Mouse (Mus musculus) hindbrain, embryonic 16.5 days (tissue): Measurements from ENCODE around the gene Poldip3. TPM values are rescaled to one million over a fixed set of nuclear protein-coding genes. Genes with fewer than 3 reads are reported as not detected.

ENCODE experiments used
- ATAC-seq: fragments of 200-750 bp; cut with Nextera tagmentation; 2 replicates; pipeline ENCODE4 v1.8.0; 2017; ENCODE audit warnings: moderate TSS enrichment, moderate library complexity
- H3K27ac ChIP-seq: fragments of 300-500 bp; sonication (generic); 2 replicates; pipeline ENCODE4 v1.5.1; 2014; ENCODE audit warnings: low read depth, mild to moderate bottlenecking, control low read depth, low read length, moderate library complexity
- H3K27me3 ChIP-seq: fragments of 300-500 bp; sonication (generic); replicated peaks from 2 replicates; pipeline ENCODE4 v1.6.1; 2014; ENCODE audit warnings: low read length; ENCODE audit not compliant: control insufficient read depth, insufficient read depth
- H3K36me3 ChIP-seq: fragments of 300-500 bp; sonication (generic); 2 replicates; pipeline ENCODE4 v1.6.1; 2014; ENCODE audit warnings: mild to moderate bottlenecking, low read length, moderate library complexity, mixed read lengths; ENCODE audit not compliant: control insufficient read depth, insufficient read depth
- H3K4me1 ChIP-seq: fragments of 300-500 bp; sonication (generic); 2 replicates; pipeline ENCODE4 v1.6.1; 2014; ENCODE audit warnings: low read depth, low read length; ENCODE audit not compliant: control insufficient read depth, insufficient read depth
- H3K4me2 ChIP-seq: fragments of 300-500 bp; sonication (generic); 2 replicates; pipeline ENCODE4 v1.6.1; 2014; ENCODE audit warnings: mild to moderate bottlenecking, low read length, control low read depth, moderate library complexity
- H3K4me3 ChIP-seq: fragments of 300-500 bp; sonication (generic); 2 replicates; pipeline ENCODE4 v1.5.1; 2014; ENCODE audit warnings: mild to moderate bottlenecking, low read length, control low read depth, moderate library complexity
- H3K9ac ChIP-seq: fragments of 300-500 bp; sonication (generic); 2 replicates; pipeline ENCODE4 v1.6.1; 2014; ENCODE audit warnings: low read depth, mild to moderate bottlenecking, control low read depth, low read length, moderate library complexity
- H3K9me3 ChIP-seq: fragments of 300-500 bp; sonication (generic); 2 replicates; pipeline ENCODE4 v1.6.1; 2014; ENCODE audit warnings: mild to moderate bottlenecking, low read length, moderate library complexity; ENCODE audit not compliant: control insufficient read depth
- WGBS: fragments of 180-500 bp; shearing (Covaris S2); extraction: QIAGEN DNeasy Blood & Tissue Kit; methylation state at CpG from one replicate; pipeline ENCODE4 v1.1.7; 2014; 5-methylcytosine and 5-hydroxymethylcytosine counted together
- polyA plus RNA-seq: library from polyadenylated mRNA; unstranded; fragments of >200 nt; fragmentation: Nextera tagmentation; extraction: Ambion mirVana; gene quantifications from 2 replicates; pipeline ENCODE4 v1.2.1, GENCODE M21; 2015

Gene Poldip3
- polyA plus RNA-seq, 1 experiment from 2014 or later = 122 TPM

- peak overlapping the region; percentile 99 for H3K4me3 ChIP-seq
- under 1% methylated on average over 59 of the region's 67 CpGs for WGBS
- H3K4me1 ChIP-seq = peaks cover 19% of the 10 kb centered on the region
- H3K9me3 ChIP-seq = no peaks in the 10 kb centered on the region
- peak overlapping the region; percentile 96 for H3K9ac ChIP-seq
- H3K27me3 ChIP-seq = no peaks in the 10 kb centered on the region
- peak; percentile 98 for ATAC-seq
- peak overlapping the region; percentile 93 for H3K4me2 ChIP-seq
- peak overlapping the region; percentile 94 for H3K27ac ChIP-seq
- H3K36me3 ChIP-seq = no peaks in the 10 kb centered on the region
These were observed 22.7 kb upstream of the Poldip3 start for GRCm38 (mm10) chr15:83171712-83172481.

- H3K4me1 ChIP-seq = peaks cover 19% of the 10 kb centered on the region
These were observed 21.9 kb upstream of the Poldip3 start for GRCm38 (mm10) chr15:83170956-83171659.

GRCm38 (mm10) chr15:83169772-83170722, 20.9 kb upstream of the Poldip3 start:
- Histone ChIP-seq H3K4me1 (peaks cover 19% of the 10 kb centered on the region), H3K9ac (0 out of 2 replicates have a peak overlapping the region, but pooled peaks have one; percentile 17), H3K4me2 (no peak overlapping the region), H3K27me3 (no peaks in the 10 kb centered on the region), H3K27ac (no peak overlapping the region), H3K9me3 (no peaks in the 10 kb centered on the region), H3K36me3 (no peaks in the 10 kb centered on the region), H3K4me3 (no peak overlapping the region)
- ATAC-seq = no peak
- WGBS = 84% methylated on average over 8 of the region's 8 CpGs

More at GRCm38 (mm10) chr15:83170956-83171659, 21.9 kb upstream of the Poldip3 start:
- Histone ChIP-seq H3K27ac (no peak overlapping the region), H3K4me3 (peak overlapping the region; percentile 99), H3K9ac (peak overlapping the region; percentile 96), H3K27me3 (no peaks in the 10 kb centered on the region), H3K4me2 (peak overlapping the region; percentile 93), H3K36me3 (no peaks in the 10 kb centered on the region), H3K9me3 (no peaks in the 10 kb centered on the region)
- WGBS = 47% methylated on average over 8 of the region's 8 CpGs
- no peak for ATAC-seq

GRCm38 (mm10) chr15:83168875-83169771, 19.9 kb upstream of the Poldip3 start:
- Histone ChIP-seq H3K36me3 (no peaks in the 10 kb centered on the region), H3K4me2 (no peak overlapping the region), H3K27ac (no peak overlapping the region), H3K4me1 (peaks cover 19% of the 10 kb centered on the region), H3K9me3 (no peaks in the 10 kb centered on the region), H3K27me3 (no peaks in the 10 kb centered on the region), H3K9ac (no peak overlapping the region), H3K4me3 (no peak overlapping the region)
- ATAC-seq = no peak
- WGBS = 79% methylated on average over 7 of the region's 7 CpGs

- H3K4me3 ChIP-seq = no peak overlapping the region
- H3K4me1 ChIP-seq = peaks cover 19% of the 10 kb centered on the region
- no peaks in the 10 kb centered on the region for H3K9me3 ChIP-seq
- H3K36me3 ChIP-seq = no peaks in the 10 kb centered on the region
- 85% methylated on average over 3 of the region's 3 CpGs for WGBS
- no peaks in the 10 kb centered on the region for H3K27me3 ChIP-seq
- no peak for ATAC-seq
- H3K4me2 ChIP-seq = no peak overlapping the region
- H3K27ac ChIP-seq = no peak overlapping the region
- no peak overlapping the region for H3K9ac ChIP-seq
These were observed 19.1 kb upstream of the Poldip3 start for GRCm38 (mm10) chr15:83168311-83168710.

- no peak overlapping the region for H3K4me2 ChIP-seq
- H3K4me3 ChIP-seq = no peak overlapping the region
- H3K36me3 ChIP-seq = no peaks in the 10 kb centered on the region
- H3K9me3 ChIP-seq = no peaks in the 10 kb centered on the region
- H3K27me3 ChIP-seq = no peaks in the 10 kb centered on the region
- WGBS = 93% methylated on average over 8 of the region's 8 CpGs
- H3K27ac ChIP-seq = no peak overlapping the region
- H3K4me1 ChIP-seq = peaks cover 13% of the 10 kb centered on the region
- H3K9ac ChIP-seq = no peak overlapping the region
- ATAC-seq = no peak
These were observed 18.4 kb upstream of the Poldip3 start for GRCm38 (mm10) chr15:83167550-83168065.

GRCm38 (mm10) chr15:83167126-83167525, 17.9 kb upstream of the Poldip3 start:
- no peaks in the 10 kb centered on the region for H3K36me3 ChIP-seq
- H3K4me2 ChIP-seq = no peak overlapping the region
- no peak for ATAC-seq
- H3K27ac ChIP-seq = no peak overlapping the region
- H3K27me3 ChIP-seq = no peaks in the 10 kb centered on the region
- no peak overlapping the region for H3K4me3 ChIP-seq
- peaks cover 13% of the 10 kb centered on the region for H3K4me1 ChIP-seq
- WGBS = 76% methylated on average over 5 of the region's 5 CpGs
- no peaks in the 10 kb centered on the region for H3K9me3 ChIP-seq
- no peak overlapping the region for H3K9ac ChIP-seq

- no peak overlapping the region for H3K4me3 ChIP-seq
- WGBS = 84% methylated on average over 3 of the region's 3 CpGs
- H3K9me3 ChIP-seq = no peaks in the 10 kb centered on the region
- no peak overlapping the region for H3K4me2 ChIP-seq
- H3K27me3 ChIP-seq = no peaks in the 10 kb centered on the region
- ATAC-seq = no peak
- H3K36me3 ChIP-seq = no peaks in the 10 kb centered on the region
- H3K9ac ChIP-seq = no peak overlapping the region
- H3K4me1 ChIP-seq = peaks cover 13% of the 10 kb centered on the region
- no peak overlapping the region for H3K27ac ChIP-seq
These were observed 17.5 kb upstream of the Poldip3 start for GRCm38 (mm10) chr15:83166642-83167041.
